Mouse (Mus musculus) ES-E14 (cell line): Measurements from ENCODE around the gene Hdgfl2. TPM values are rescaled to one million over a fixed set of nuclear protein-coding genes. Genes with fewer than 3 reads are reported as not detected.

ENCODE experiments used
- DNase-seq: peaks from one replicate; pipeline ENCODE4 v3.0.0-alpha.2; 2013; ENCODE audit warnings: low read depth, low spot score
- H3K27ac ChIP-seq: 2 replicates; pipeline ENCODE4 v1.5.1; 2012; ENCODE audit warnings: low read depth, mild to moderate bottlenecking, low read length, moderate library complexity, mixed read lengths; ENCODE audit not compliant: poor library complexity, insufficient read depth, severe bottlenecking
- H3K36me3 ChIP-seq: 2 replicates; pipeline ENCODE4 v1.6.1; 2012; ENCODE audit warnings: mild to moderate bottlenecking, low read length, moderate library complexity, mixed read lengths; ENCODE audit not compliant: control insufficient read depth, poor library complexity, insufficient read depth, severe bottlenecking
- H3K4me1 ChIP-seq, 2 experiments: fragments of 150-350 bp in 1 of 2; sonication (generic) in 1 of 2; 2 replicates each; pipeline ENCODE4 v1.6.1; 2012; ENCODE audit warnings: low read length in 2 of 2, mild to moderate bottlenecking in 1 of 2, mixed read lengths in 1 of 2; ENCODE audit not compliant: control insufficient read depth in 2 of 2, insufficient read depth in 2 of 2, poor library complexity in 1 of 2
- H3K4me3 ChIP-seq, 2 experiments: fragments of 150-350 bp in 1 of 2; sonication (generic) in 1 of 2; 2 replicates each; pipeline ENCODE4 v1.5.1; 2012; ENCODE audit warnings: low read length in 2 of 2, low read depth in 1 of 2, mild to moderate bottlenecking in 1 of 2, mixed read lengths in 1 of 2; ENCODE audit not compliant: insufficient read depth in 1 of 2, poor library complexity in 1 of 2, severe bottlenecking in 1 of 2
- H3K9ac ChIP-seq: 2 replicates; pipeline ENCODE4 v1.6.1; 2012; ENCODE audit warnings: low read depth, mild to moderate bottlenecking, low read length, mixed read lengths; ENCODE audit not compliant: poor library complexity, insufficient read depth, severe bottlenecking
- H3K9me3 ChIP-seq: fragments of 150-350 bp; sonication (generic); 2 replicates; pipeline ENCODE4 v1.6.1; 2012; ENCODE audit warnings: low read depth, mild to moderate bottlenecking, low read length; ENCODE audit not compliant: control insufficient read depth, insufficient read depth
- CHD2 ChIP-seq: IDR thresholded peaks from 2 replicates; pipeline ENCODE4 v1.6.1; 2014; ENCODE audit warnings: mild to moderate bottlenecking, low read depth, low read length, inconsistent platforms
- HCFC1 ChIP-seq: IDR thresholded peaks from 2 replicates; pipeline ENCODE4 v1.6.1; 2012; ENCODE audit warnings: low read length, inconsistent platforms, borderline replicate concordance; ENCODE audit not compliant: insufficient read depth
- MAFK ChIP-seq: IDR thresholded peaks from 2 replicates; pipeline ENCODE4 v1.6.1; 2014; ENCODE audit warnings: mild to moderate bottlenecking, low read depth, low read length, inconsistent platforms; ENCODE audit not compliant: insufficient read depth
- ZC3H11A ChIP-seq: IDR thresholded peaks from 2 replicates; pipeline ENCODE4 v1.6.1; 2012; ENCODE audit warnings: low read depth, mild to moderate bottlenecking, inconsistent platforms, low read length, borderline replicate concordance
- ZNF384 ChIP-seq: IDR thresholded peaks from 2 replicates; pipeline ENCODE4 v1.6.1; 2012; ENCODE audit warnings: low read depth, low read length, inconsistent platforms
- in situ Hi-C, 2 experiments: fragments of 600-800 bp; cut with MboI; formaldehyde crosslinking; loops; one replicate each; pipeline ENCODE4 v1.15.1; 2025; ENCODE audit warnings: low sequenced_read_pairs in 2 of 2, inconsistent platforms in 1 of 2; ENCODE audit not compliant: unreplicated experiment in 2 of 2
- total RNA-seq: library from RNA; depleted of rRNA; stranded (reverse); fragments of 300-350 nt; gene quantifications from 2 replicates; pipeline ENCODE4 v1.2.3, GENCODE M21; 2012

The Hdgfl2 gene
- total RNA-seq, 1 experiment: 165 TPM

- peaks cover 0 to 7% of the 10 kb centered on the region in 2 experiments; a peak in 1 of 4 replicates for H3K4me1 ChIP-seq
- no peak overlapping the region for H3K27ac ChIP-seq
- no peaks in the 10 kb centered on the region for H3K36me3 ChIP-seq
- TF ChIP-seq HCFC1 (no peak), MAFK (no peak), ZNF384 (no peak), ZC3H11A (no peak), CHD2 (no peak)
- H3K9me3 ChIP-seq: no peaks in the 10 kb centered on the region
- no peak overlapping the region for H3K4me3 ChIP-seq
- DNase-seq: no peak
- H3K9ac ChIP-seq: no peak overlapping the region
- in situ Hi-C loops: no loop called here
Observed at GRCm38 (mm10) chr17:56110571-56110970, 31.1 kb downstream of the Hdgfl2 start.

- in situ Hi-C loops: no loop called here
- Histone ChIP-seq H3K36me3 (no peaks in the 10 kb centered on the region), H3K9me3 (no peaks in the 10 kb centered on the region), H3K9ac (no peak overlapping the region), H3K27ac (no peak overlapping the region), H3K4me1 (peaks cover 0 to 7% of the 10 kb centered on the region in 2 experiments; a peak in 1 of 4 replicates), H3K4me3 (no peak overlapping the region)
- no peak for TF ChIP-seq HCFC1
- no peak for TF ChIP-seq ZC3H11A
- TF ChIP-seq CHD2: no peak
- TF ChIP-seq MAFK: no peak
- no peak for TF ChIP-seq ZNF384
- no peak for DNase-seq
Observed at GRCm38 (mm10) chr17:56111021-56111420, 31.6 kb downstream of the Hdgfl2 start.

- Histone ChIP-seq H3K9me3 (no peaks in the 10 kb centered on the region), H3K4me1 (peaks cover 0 to 8% of the 10 kb centered on the region in 2 experiments; a peak in 1 of 4 replicates), H3K36me3 (no peaks in the 10 kb centered on the region), H3K27ac (no peak overlapping the region), H3K9ac (no peak overlapping the region), H3K4me3 (no peak overlapping the region)
- in situ Hi-C loops: no loop called here
- TF ChIP-seq ZC3H11A (0 out of 2 replicates have a peak, but pooled peaks have one; percentile 5), ZNF384 (no peak)
- DNase-seq: peak; percentile 54
Observed at GRCm38 (mm10) chr17:56111864-56112263, 32.4 kb downstream of the Hdgfl2 start.

GRCm38 (mm10) chr17:56112743-56113142, 33.3 kb downstream of the Hdgfl2 start:
- TF ChIP-seq HCFC1 (no peak), ZC3H11A (no peak), CHD2 (no peak), MAFK (no peak), ZNF384 (no peak)
- Histone ChIP-seq H3K27ac (no peak overlapping the region), H3K9me3 (no peaks in the 10 kb centered on the region), H3K9ac (no peak overlapping the region), H3K4me3 (no peak overlapping the region), H3K4me1 (peaks cover 0 to 10% of the 10 kb centered on the region in 2 experiments; a peak in 1 of 4 replicates), H3K36me3 (no peaks in the 10 kb centered on the region)
- in situ Hi-C loops: no loop called here
- DNase-seq: no peak

DNA sequence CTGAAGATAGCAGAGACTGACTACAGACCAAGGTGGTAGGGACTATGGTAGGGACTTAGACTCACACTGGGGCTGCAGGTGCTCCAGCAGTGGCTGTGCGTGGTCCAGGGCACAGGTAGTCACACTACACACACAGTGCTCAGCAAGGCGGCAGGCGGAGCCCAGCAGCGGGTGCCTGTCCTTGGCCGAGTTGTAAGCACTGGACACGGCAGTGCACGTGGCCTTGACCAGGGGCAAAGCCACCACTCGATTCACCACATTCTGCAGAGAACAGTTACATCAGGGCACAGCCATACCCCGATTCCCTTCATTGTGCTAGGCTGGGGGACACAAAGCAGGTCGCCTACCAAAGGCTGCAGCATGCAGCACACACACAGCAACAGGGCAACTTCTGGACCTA, 36.8 kb downstream of the Hdgfl2 start:
- H3K9me3 ChIP-seq: no peaks in the 10 kb centered on the region
- no peak overlapping the region for H3K9ac ChIP-seq
- DNase-seq: no peak
- TF ChIP-seq ZNF384 (no peak), HCFC1 (no peak), ZC3H11A (no peak), MAFK (no peak), CHD2 (no peak)
- no peak overlapping the region for H3K4me3 ChIP-seq
- H3K27ac ChIP-seq: no peak overlapping the region
- peaks cover 0 to 10% of the 10 kb centered on the region in 2 experiments; a peak in 1 of 4 replicates for H3K4me1 ChIP-seq
- no peaks in the 10 kb centered on the region for H3K36me3 ChIP-seq
- in situ Hi-C loops: no loop called here
